Mouse (Mus musculus): Measurements from ENCODE around the gene AC131692.1.

AC131692.1 gene

DNA sequence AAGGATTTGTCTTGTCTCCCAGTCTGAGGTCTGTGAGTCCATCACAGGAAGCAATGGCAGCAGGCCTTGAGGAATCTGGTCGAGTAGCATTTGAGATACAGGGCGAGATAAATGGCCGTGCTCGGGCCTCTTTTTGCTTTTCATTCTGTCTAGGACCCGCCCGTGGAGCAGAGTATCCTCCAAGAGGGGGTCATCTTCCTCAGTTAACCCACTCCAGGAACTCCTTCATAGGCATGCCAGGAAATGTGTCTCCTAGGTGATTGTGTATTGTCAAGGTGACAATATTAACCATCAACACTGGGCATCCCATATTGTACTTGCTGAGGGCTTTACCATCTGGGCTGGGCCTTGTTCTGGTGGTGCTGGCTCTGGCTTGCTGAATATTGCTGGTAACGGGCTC, at the start of gene AC131692.1:
TSS of gene AC131692.1 (plus strand) at position 301 of the 400 bp plus-strand sequence.
- no peak for DNase-seq

DNA sequence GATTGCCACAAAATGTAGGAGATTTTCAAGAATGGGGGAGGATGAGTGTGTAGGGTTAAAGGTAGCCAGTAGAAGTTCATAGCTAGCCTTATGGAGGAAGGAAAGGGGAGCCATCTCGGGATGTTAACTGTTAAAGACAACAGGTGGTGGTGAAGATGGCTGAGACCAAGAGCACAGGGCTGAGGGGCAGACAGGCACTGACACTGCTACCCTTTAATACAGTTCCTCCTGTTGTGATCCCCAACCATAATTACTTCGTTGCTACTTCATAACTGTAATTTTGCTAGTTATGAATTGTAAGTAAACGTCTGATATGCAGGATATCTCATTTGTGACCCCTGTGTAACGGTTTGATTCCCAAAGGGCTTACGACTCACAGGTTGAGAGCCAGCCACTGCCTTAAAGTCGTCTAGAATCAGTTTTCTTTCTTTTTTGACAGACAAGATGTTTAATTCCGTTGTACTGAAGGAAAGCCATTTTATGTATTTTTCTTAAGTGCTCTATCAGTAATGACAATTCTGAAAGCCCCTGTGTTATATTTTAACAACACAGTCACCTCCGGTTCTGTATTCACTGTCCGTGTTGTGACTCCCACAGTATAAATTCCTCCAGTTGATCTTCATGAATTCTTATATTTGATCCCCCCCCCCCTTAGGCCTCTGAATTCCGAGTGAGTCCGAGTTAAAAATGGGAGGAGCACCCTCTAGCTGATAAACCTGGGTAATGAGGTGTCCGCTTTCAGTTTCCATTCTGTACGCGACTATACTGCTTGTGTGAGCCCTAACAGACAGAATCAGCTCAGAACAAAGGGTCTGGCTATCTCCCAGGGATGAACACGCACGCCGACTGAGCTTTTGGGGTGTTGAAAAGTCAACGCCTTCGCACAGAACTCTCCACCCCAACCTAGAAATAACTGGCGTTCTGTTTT, 48.6 kb upstream of the AC131692.1 start:
- DNase-seq, result no peak

- peak; percentile 93 to 95 for DNase-seq
Measured at GRCm38 (mm10) chr19:6046294-6047153, 47.7 kb upstream of the AC131692.1 start, which contains the start of gene Syvn1. Syvn1 (plus strand) TSS chr19:6046576.

- no peak for DNase-seq
Measured at GRCm38 (mm10) chr19:6047154-6047898, 46.9 kb upstream of the AC131692.1 start.

- DNase-seq, result no peak
Measured at GRCm38 (mm10) chr19:6047899-6048166, 46.4 kb upstream of the AC131692.1 start.

DNA sequence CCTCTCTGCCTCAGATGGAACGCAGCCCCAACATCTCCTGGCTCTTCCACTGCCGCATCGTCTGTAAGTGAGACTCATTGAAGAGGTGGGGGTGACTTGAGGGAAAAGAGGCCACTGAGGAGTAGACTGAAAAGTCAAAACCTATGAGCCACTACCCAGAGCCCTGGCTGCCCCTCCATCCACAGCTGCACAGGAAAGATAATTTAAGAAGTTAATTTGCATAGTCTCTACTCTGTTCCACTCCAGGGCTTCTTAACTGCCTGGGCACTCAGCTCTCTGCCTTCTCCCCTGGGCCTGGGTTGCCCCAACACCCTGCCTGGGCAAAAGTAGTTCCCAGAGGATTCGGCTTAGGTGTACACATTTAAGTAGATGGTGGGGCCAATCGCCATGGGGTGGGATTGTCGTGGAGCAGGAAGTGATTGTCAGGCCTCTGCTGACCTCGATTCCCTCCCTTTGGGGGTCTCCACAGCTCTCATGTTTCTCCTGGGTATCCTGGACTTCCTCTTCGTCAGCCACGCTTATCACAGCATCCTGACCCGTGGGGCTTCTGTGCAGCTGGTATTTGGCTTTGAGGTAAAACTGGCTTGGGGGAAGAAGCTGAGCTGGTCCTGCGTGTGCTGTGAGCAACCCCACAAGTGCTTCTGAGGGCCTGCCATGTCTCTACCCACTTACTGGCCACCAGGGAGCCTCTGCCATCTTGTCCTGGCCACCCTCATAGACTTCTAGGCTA, 45.4 kb upstream of the AC131692.1 start:
- no peak for DNase-seq

- DNase-seq, result no peak
Measured at GRCm38 (mm10) chr19:6052516-6052915, 41.7 kb upstream of the AC131692.1 start.

- DNase-seq, result no peak
Measured at GRCm38 (mm10) chr19:6054296-6054695, 39.9 kb upstream of the AC131692.1 start.

DNA sequence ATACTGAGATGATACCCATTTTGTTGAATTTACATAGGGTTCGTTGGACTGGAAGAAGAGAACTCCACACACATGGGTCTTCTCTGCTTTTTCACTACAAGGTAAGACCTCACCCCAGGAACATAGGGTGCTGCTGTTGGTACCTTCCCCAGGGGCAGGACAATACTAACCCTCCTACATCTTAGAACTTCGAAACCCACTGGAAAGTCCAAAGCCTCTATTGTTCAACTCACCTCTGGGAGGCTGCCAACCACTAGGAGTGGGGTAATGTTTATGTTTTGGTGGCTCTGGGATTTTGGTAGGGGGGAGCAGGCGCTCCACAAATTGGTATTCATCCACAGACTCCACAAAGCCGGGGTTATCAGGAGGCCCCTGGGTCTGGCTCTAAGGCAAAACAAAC, 37.5 kb upstream of the AC131692.1 start:
- peak in 1 of 2 experiments; percentile 34 for DNase-seq

- peak; percentile 100 for DNase-seq
Measured at GRCm38 (mm10) chr19:6057313-6058096, 36.7 kb upstream of the AC131692.1 start, which contains the start of the genes Mrpl49 and Fau. Mrpl49 (minus strand) TSS chr19:6057785. Fau (plus strand) TSS chr19:6057844.

- DNase-seq, result no peak
Measured at GRCm38 (mm10) chr19:6058513-6058912, 35.7 kb upstream of the AC131692.1 start.

DNA sequence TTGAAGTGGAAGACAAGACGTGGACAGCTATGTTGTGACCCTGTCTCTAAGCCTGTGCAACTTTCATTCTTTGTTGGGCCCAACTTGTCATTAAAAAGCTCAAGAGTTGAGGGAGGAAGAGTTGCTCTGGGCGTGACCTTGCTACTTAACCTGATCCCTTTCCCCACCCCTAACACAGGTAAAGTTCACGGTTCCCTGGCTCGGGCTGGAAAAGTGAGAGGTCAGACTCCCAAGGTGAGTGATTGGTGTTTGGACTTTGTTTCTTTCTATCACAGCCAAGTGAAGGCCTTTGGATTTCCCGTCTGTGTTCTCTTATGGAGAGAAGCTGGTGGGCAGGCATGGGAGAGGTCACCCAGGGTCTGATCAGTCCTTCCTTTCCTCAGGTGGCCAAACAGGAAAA, 35.3 kb upstream of the AC131692.1 start:
- DNase-seq, result peak in 1 of 2 experiments; percentile 2

GRCm38 (mm10) chr19:6061021-6061533, 33.1 kb upstream of the AC131692.1 start, which contains the start of gene Znhit2:
Znhit2 (plus strand) TSS chr19:6061192.
- peak; percentile 91 to 93 for DNase-seq

GRCm38 (mm10) chr19:6061641-6062302, 32.4 kb upstream of the AC131692.1 start:
- peak; percentile 42 to 61 for DNase-seq

GRCm38 (mm10) chr19:6062418-6062817, 31.8 kb upstream of the AC131692.1 start:
- DNase-seq, result no peak

- DNase-seq, result no peak
Measured at GRCm38 (mm10) chr19:6063081-6063480, 31.1 kb upstream of the AC131692.1 start.

- DNase-seq, result no peak
Measured at GRCm38 (mm10) chr19:6066571-6066970, 27.6 kb upstream of the AC131692.1 start.

DNA sequence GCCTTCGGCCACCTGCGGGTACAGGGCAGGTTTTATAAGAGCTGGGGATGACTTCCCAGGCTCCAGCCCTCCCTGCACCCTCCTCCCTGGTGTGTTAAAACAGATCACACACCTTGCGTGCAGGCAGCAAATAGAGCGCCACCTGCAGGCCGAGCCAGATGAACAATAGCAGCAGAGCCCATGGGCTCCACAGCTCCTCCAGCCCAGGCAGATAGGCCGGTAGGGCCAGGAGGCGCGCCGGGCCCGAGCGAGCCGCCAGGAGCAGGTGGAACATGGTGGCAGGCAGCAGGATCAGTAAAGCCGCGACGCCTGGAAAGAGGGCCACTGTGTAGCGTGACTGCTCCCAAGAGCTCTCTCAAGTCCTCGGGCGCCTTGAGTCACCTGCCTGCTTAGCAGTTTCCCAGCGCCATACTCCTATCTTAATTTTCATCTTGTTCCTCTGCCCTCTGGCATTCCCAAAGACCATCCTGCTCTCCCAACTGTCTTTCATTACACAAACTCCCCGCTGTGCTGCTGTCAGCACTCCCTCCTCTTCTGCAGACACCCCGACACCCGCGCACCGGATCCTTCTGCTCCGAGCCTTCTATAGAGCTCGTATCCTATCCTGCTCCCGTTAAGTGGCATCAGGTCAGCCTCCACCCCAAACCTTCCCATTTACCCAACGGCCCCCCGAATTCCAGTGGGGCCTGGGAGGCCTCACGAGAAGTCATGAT, 27.1 kb upstream of the AC131692.1 start:
- DNase-seq, result peak; percentile 91 to 96

DNA sequence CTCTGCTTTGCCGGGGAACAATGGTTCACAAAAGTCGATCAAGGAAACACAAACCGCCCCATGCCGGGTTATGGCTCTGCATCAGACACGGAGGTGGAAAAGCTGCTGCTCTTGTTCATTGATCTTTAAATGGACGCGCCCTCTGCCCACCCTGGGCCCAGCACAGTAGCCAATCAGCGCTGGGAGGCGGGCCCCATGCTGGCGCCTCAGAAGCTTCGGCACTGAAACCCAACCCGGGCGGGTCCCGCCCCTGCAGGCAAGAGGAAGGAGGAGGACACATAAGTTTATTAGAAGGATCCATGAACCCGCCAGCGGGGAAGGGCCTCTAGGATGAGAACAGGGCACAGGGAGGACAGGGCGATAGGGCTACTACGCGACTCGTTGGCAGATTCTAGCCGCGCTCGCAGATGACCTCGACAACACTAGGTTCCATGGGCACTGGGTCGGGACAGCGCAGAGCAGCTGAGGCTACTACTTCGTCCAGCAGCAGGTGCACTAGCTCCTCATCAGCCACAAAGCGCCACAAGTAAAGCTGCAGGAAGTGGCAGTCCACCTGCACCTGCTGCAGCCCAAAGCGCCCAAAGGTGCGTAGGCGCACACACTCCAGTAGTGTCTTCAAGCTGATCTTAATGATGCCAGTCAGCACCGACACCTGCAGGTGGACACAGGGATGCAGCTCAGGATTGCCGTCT, 26.3 kb upstream of the AC131692.1 start, which contains the start of gene Tm7sf2:
TSS of gene Tm7sf2 (minus strand) at position 650 of the 692 bp plus-strand sequence.
- peak; percentile 87 to 91 for DNase-seq
